Mouse (Mus musculus): ENCODE measurements at regions not wholly inside any gene's neighbourhood (a gene's known extent, or its start where the extent isn't known, plus 50 kb on each side); places are given as distances from the start of the nearest gene placed in this dataset.

- DNase-seq (ENCODE audit: low spot score in 2 of 2), result no peak
These were observed 210.7 kb upstream of the Zc3h12c start for GRCm38 (mm10) chr9:52379031-52379430.

GRCm38 (mm10) chr9:52377761-52378160 lies 209.4 kb upstream of the Zc3h12c start:
- DNase-seq (ENCODE audit: low spot score in 2 of 2), result no peak

- no peak for DNase-seq (ENCODE audit: low spot score in 2 of 2)
These were observed 208.5 kb upstream of the Zc3h12c start for GRCm38 (mm10) chr9:52376914-52377313.

GRCm38 (mm10) chr9:52371296-52371695 lies 202.9 kb upstream of the Zc3h12c start:
- DNase-seq (ENCODE audit: low spot score in 2 of 2), result no peak

- DNase-seq (ENCODE audit: low spot score in 2 of 2), result peak in 1 of 2 experiments; percentile 6
These were observed 200.5 kb upstream of the Zc3h12c start for GRCm38 (mm10) chr9:52368911-52369310.

GRCm38 (mm10) chr9:52368080-52368479 lies 199.7 kb upstream of the Zc3h12c start:
- DNase-seq (ENCODE audit: low spot score in 2 of 2), result no peak

- DNase-seq (ENCODE audit: low spot score in 2 of 2), result no peak
These were observed 197.7 kb upstream of the Zc3h12c start for GRCm38 (mm10) chr9:52366046-52366445.

GRCm38 (mm10) chr9:52361599-52361998 lies 193.2 kb upstream of the Zc3h12c start:
- no peak for DNase-seq (ENCODE audit: low spot score in 2 of 2)

GRCm38 (mm10) chr9:52359416-52359815 lies 191.0 kb upstream of the Zc3h12c start:
- no peak for DNase-seq (ENCODE audit: low spot score in 2 of 2)

- DNase-seq (ENCODE audit: low spot score in 2 of 2), result no peak
These were observed 188.2 kb upstream of the Zc3h12c start for GRCm38 (mm10) chr9:52356549-52356948.

- no peak for DNase-seq (ENCODE audit: low spot score in 2 of 2)
These were observed 187.0 kb upstream of the Zc3h12c start for GRCm38 (mm10) chr9:52355187-52355982.

GRCm38 (mm10) chr9:52348536-52349527 lies 180.5 kb upstream of the Zc3h12c start:
- DNase-seq (ENCODE audit: low spot score in 2 of 2), result no peak

- DNase-seq (ENCODE audit: low spot score in 2 of 2), result no peak
These were observed 176.0 kb upstream of the Zc3h12c start for GRCm38 (mm10) chr9:52344177-52344877.

- no peak for DNase-seq (ENCODE audit: low spot score in 2 of 2)
These were observed 172.7 kb upstream of the Zc3h12c start for GRCm38 (mm10) chr9:52341029-52341428.

GRCm38 (mm10) chr9:52337786-52338322 lies 169.5 kb upstream of the Zc3h12c start:
- DNase-seq (ENCODE audit: low spot score in 2 of 2), result no peak

- no peak for DNase-seq (ENCODE audit: low spot score in 2 of 2)
These were observed 166.4 kb upstream of the Zc3h12c start for GRCm38 (mm10) chr9:52334767-52335166.

GRCm38 (mm10) chr9:52333884-52334283 lies 165.5 kb upstream of the Zc3h12c start:
- DNase-seq (ENCODE audit: low spot score in 2 of 2), result no peak

- no peak for DNase-seq (ENCODE audit: low spot score in 2 of 2)
These were observed 163.4 kb upstream of the Zc3h12c start for GRCm38 (mm10) chr9:52331748-52332147.

GRCm38 (mm10) chr9:52330652-52331051 lies 162.3 kb upstream of the Zc3h12c start:
- DNase-seq (ENCODE audit: low spot score in 2 of 2), result no peak

GRCm38 (mm10) chr9:52324347-52324746 lies 156.0 kb upstream of the Zc3h12c start:
- DNase-seq (ENCODE audit: low spot score in 2 of 2), result no peak

- no peak for DNase-seq (ENCODE audit: low spot score in 2 of 2)
These were observed 155.4 kb upstream of the Zc3h12c start for GRCm38 (mm10) chr9:52323757-52324156.

GRCm38 (mm10) chr9:52323226-52323625 lies 154.9 kb upstream of the Zc3h12c start:
- DNase-seq (ENCODE audit: low spot score in 2 of 2), result peak in 1 of 2 experiments; percentile 7
